Mouse (Mus musculus): Measurements from ENCODE around the gene Bcor.

DNA sequence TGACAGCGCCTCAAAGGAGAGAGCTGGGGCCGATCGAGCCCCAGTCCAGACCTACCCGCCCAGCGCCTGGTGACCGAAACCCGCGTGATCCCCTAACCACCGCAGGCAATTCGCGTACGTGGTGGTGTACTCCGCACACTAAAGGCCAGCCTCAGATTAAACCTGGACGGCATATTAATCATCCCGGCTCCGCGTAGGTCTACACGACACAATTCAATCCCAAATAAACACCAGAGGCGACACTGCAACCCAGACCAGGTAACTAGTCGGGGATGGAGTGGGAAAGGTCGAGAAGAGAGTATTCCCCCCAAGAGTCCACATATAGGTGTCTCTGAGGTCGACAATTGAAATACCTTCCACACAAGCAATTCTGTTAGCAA is 82.6 kb downstream of the Bcor start:
- TF ChIP-seq CTCF (conservative IDR thresholded peaks at IDR 0.05; ENCODE audit: insufficient read depth, insufficient read length, low read depth, low read length) (no peak), POLR2A (IDR thresholded peaks at IDR 0.05; ENCODE audit: low read depth, low read length) (no peak)
